Mouse (Mus musculus) thymus, adult 2 months (tissue): ENCODE data around the gene Cd4. TPM values are rescaled to one million over a fixed set of nuclear protein-coding genes. Genes with fewer than 3 reads are reported as not detected.

Experiments used
- DNase-seq: peaks from one replicate; pipeline ENCODE4 v3.0.0; 2021
- H3K27ac ChIP-seq: fragments of 200-500 bp; 2 replicates; pipeline ENCODE4 v1.5.1; 2012; ENCODE audit warnings: low read length, control low read depth; ENCODE audit not compliant: control insufficient read depth, insufficient read depth
- H3K27me3 ChIP-seq: fragments of 200-500 bp; 2 replicates; pipeline ENCODE4 v1.6.1; 2012; ENCODE audit warnings: mild to moderate bottlenecking, low read length, moderate library complexity, mixed read lengths; ENCODE audit not compliant: control insufficient read depth, insufficient read depth
- H3K36me3 ChIP-seq: fragments of 200-500 bp; 2 replicates; pipeline ENCODE4 v1.6.1; 2012; ENCODE audit warnings: mild to moderate bottlenecking, low read length, moderate library complexity; ENCODE audit not compliant: control insufficient read depth, insufficient read depth
- H3K4me1 ChIP-seq: fragments of 200-500 bp; replicated peaks from 2 replicates; pipeline ENCODE4 v1.6.1; 2012; ENCODE audit warnings: low read length; ENCODE audit not compliant: control insufficient read depth, insufficient read depth
- H3K4me3 ChIP-seq: fragments of 200-500 bp; 2 replicates; pipeline ENCODE4 v1.5.1; 2012; ENCODE audit warnings: mild to moderate bottlenecking, low read length, control low read depth, moderate library complexity; ENCODE audit not compliant: control insufficient read depth, insufficient read depth
- CTCF ChIP-seq: fragments of 200-500 bp; IDR thresholded peaks from 2 replicates; pipeline ENCODE4 v1.5.1; 2012; ENCODE audit warnings: mild to moderate bottlenecking, control low read depth, low read length, moderate library complexity, borderline replicate concordance; ENCODE audit not compliant: control insufficient read depth, poor library complexity, insufficient read depth; ENCODE audit errors: extremely low read depth
- POLR2A ChIP-seq: fragments of 200-500 bp; IDR thresholded peaks from 2 replicates; pipeline ENCODE4 v1.6.1; 2012; ENCODE audit warnings: mild to moderate bottlenecking, low read length, control low read depth, moderate library complexity; ENCODE audit not compliant: control insufficient read depth, poor library complexity, insufficient read depth; ENCODE audit errors: extremely low read depth
- WGBS: fragments of 180-500 bp; shearing (Covaris S2); methylation state at CpG from one replicate; pipeline ENCODE4 v1.1.7; 2018; 5-methylcytosine and 5-hydroxymethylcytosine counted together
- polyA plus RNA-seq: library from polyadenylated mRNA; depleted of rRNA; stranded (reverse); fragments of >200 nt; gene quantifications from 2 replicates; pipeline ENCODE4 v1.2.3, GENCODE M21; 2012

The Cd4 gene
- polyA plus RNA-seq, 1 experiment, result 565 TPM

DNA sequence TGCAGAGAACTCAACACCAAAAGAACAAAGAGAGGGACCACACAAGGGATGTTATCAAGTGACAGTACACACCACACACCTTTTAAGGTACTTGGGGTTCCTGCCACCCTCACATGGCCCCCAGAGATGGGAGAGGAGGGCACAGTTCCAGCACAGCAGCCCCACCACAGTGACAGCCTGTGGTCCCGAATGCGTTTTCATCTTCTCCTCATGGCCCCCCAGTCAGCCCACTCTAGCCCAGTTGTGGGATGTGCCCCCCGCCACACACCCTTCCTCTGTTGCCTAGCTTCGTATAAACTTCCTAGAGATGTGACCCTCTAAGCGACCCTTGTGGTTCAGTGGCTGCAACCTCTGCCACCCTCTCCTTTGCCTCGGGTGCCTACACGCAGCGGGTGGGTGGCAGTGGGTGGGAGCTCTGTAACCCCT lies 2.1 kb downstream of the Cd4 start:
- Histone ChIP-seq H3K27me3 (no peaks in the 10 kb centered on the region), H3K27ac (peak overlapping the region; percentile 95), H3K4me3 (peak overlapping the region; percentile 73)

DNA sequence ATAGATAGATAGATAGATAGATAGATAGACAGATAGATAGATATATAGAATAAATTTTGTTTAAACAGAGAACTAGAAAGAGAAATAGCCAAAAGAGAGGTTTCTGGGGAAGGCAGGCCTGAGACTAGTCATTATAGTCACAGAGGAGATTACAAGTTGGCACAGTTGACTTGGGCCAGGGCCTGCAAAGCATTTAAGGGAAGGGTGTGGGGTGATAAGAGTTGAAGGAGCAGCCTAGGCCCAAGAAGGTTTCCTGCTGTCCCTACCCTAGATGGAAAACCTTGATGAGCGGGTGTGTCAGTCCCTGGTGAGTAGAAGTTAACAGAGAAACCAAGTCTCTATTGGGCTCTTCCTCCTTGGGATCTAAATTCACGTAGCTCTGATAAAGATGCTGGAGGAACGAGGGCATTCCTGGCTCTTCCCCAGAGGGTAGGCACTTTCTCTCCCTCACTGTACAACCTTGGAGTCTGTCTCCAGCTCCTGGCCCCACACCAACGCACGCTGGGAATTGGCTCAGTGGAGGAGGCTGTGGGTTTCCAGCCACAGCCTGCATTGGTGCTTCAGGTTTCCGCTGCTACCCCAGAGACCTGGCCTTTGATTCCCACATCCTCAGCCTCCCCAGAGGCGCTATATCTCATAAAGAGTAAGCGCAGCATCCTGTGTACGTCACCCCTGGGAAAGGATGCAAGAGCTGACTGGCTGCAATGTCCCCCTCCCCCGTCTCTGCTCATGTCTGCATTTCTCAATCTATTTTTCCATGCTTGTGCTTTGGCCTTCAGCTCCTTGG lies 3.1 kb downstream of the Cd4 start:
- peaks cover 48% of the 10 kb centered on the region for H3K4me1 ChIP-seq
- TF ChIP-seq CTCF, result no peak
- no peak for TF ChIP-seq POLR2A
- H3K4me3 ChIP-seq, result peak overlapping the region; percentile 73
- DNase-seq, result peak; percentile 77
- H3K27me3 ChIP-seq, result no peaks in the 10 kb centered on the region
- 35% methylated on average over 10 of the region's 10 CpGs for WGBS
- H3K27ac ChIP-seq, result peak overlapping the region; percentile 95
- peaks cover 19% of the 10 kb centered on the region for H3K36me3 ChIP-seq

More for the DNA sequence above, 2.1 kb downstream of the Cd4 start:
- Histone ChIP-seq H3K4me1 (peaks cover 52% of the 10 kb centered on the region), H3K36me3 (peaks cover 14% of the 10 kb centered on the region; the same call in 1 of the 2 replicates)
- TF ChIP-seq POLR2A, result 0 out of 2 replicates have a peak, but pooled peaks have one; percentile 34
- TF ChIP-seq CTCF, result 0 out of 2 replicates have a peak, but pooled peaks have one; percentile 19
- DNase-seq, result peak; percentile 64
- WGBS, result 15% methylated on average over 8 of the region's 8 CpGs

DNA sequence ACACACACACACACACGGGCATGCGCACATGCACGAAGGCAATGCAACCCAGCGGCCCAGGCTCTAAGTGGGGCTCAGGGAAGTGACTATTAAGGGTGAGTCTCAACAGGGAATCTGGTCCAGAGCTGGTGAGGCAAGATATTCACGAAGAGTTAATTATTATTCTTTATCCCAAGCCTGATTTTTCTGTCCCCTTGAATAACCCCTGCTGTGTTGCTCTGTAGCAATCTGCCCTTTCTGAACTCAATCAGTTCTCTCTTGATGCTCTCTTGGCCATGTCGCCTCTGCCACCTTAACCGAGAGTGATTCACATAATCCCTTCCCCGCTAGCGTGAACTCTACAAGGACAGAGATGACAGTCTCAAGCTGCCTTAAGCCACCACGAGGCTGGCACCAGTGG lies 4.7 kb downstream of the Cd4 start:
- Histone ChIP-seq H3K27me3 (no peaks in the 10 kb centered on the region), H3K4me3 (no peak overlapping the region), H3K36me3 (peaks cover 28% of the 10 kb centered on the region), H3K27ac (no peak overlapping the region), H3K4me1 (peaks cover 42% of the 10 kb centered on the region)
- 94% methylated on average over 10 of the region's 10 CpGs for WGBS
- TF ChIP-seq POLR2A (no peak), CTCF (no peak)
- DNase-seq, result no peak

DNA sequence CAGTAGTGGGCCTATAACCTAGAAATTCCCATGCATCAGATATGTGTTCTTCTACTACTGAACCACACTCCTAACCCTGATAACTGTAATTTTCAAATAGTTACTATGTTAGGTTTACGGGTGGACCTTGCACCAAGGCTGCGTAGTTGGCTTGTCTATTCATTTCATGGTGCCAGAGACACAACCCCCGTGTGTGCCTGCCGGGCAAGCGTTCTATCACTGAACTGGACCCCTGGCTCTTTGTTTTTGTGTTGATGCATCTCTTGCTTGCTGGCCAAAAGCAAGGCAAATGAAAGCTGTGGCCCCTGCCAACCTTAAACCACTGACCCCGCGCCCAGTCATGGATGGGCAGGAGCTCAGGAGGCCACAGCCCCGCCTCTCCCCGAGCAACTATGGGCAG lies 6.2 kb downstream of the Cd4 start:
- H3K27ac ChIP-seq, result peak overlapping the region; percentile 30; the same call in 1 of the 2 replicates
- H3K27me3 ChIP-seq, result no peaks in the 10 kb centered on the region
- peaks cover 41% of the 10 kb centered on the region for H3K4me1 ChIP-seq
- TF ChIP-seq CTCF (no peak), POLR2A (no peak)
- peaks cover 43% of the 10 kb centered on the region for H3K36me3 ChIP-seq
- peak overlapping the region; percentile 19 for H3K4me3 ChIP-seq
- DNase-seq, result no peak
- 97% methylated on average over 9 of the region's 9 CpGs for WGBS

DNA sequence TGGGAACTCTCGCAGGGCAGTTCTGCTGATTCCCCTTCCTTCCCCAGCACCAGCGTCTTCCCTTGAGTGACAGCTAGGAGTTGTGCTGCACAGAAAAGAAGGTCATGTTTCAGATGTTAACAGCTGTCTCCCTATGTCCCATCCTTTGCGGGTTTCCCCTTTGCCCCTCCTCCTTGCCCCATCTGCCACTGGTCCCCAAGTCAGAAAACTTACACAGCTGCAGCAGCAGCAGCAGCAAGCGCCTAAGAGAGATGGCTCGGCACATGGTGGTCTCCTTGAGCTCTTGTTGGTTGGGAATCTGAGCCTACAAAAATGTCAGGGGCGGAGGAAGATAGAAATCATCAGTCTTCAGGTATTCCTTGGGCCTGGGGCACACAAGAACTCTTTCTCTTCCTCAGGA lies 8.6 kb downstream of the Cd4 start:
- peaks cover 68% of the 10 kb centered on the region for H3K36me3 ChIP-seq
- peak; percentile 76 for DNase-seq
- WGBS, result 18% methylated on average over 6 of the region's 6 CpGs
- peak overlapping the region; percentile 71 for H3K27ac ChIP-seq
- H3K27me3 ChIP-seq, result no peaks in the 10 kb centered on the region
- H3K4me3 ChIP-seq, result no peak overlapping the region
- H3K4me1 ChIP-seq, result peaks cover 38% of the 10 kb centered on the region
- TF ChIP-seq POLR2A, result 0 out of 2 replicates have a peak, but pooled peaks have one; percentile 57
- no peak for TF ChIP-seq CTCF

DNA sequence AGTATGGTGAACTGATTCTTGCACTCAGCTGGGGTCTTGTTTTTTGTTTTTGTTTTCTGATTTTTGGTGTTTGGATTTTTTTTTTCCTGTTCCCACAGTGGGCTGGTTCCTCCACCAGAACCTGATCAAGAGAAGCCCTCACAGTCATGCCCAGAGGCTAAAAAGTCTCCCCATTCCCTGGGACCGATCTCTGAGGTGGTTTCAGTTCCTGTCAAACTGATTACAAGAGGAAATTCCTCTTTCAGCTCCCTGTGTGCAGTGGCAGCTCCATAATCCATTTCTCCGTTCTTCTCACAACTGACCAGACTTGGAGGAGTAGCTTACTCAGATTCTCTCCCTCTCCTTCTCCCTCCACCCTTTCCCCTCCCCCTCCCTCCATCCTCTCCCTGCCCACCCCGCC lies 13.7 kb downstream of the Cd4 start:
- 67% methylated on average over 3 of the region's 3 CpGs for WGBS

More for the DNA sequence above, 13.7 kb downstream of the Cd4 start:
- no peak overlapping the region for H3K4me3 ChIP-seq
- H3K27me3 ChIP-seq, result no peaks in the 10 kb centered on the region
- TF ChIP-seq CTCF, result no peak
- DNase-seq, result no peak
- no peak overlapping the region for H3K27ac ChIP-seq
- peaks cover 22% of the 10 kb centered on the region for H3K4me1 ChIP-seq
- H3K36me3 ChIP-seq, result peaks cover 99% of the 10 kb centered on the region
